Mouse (Mus musculus): ENCODE data around the gene Klf13. TPM values are rescaled to one million over a fixed set of nuclear protein-coding genes. Genes with fewer than 3 reads are reported as not detected.

Klf13 gene
- polyA plus RNA-seq, 1 experiment: 56.5 TPM

GRCm38 (mm10) chr7:63908496-63909285 lies 30.0 kb downstream of the Klf13 start:
- TF ChIP-seq GATA1 (IDR thresholded peaks at IDR 0.05; ENCODE audit: low read length): no peak

DNA sequence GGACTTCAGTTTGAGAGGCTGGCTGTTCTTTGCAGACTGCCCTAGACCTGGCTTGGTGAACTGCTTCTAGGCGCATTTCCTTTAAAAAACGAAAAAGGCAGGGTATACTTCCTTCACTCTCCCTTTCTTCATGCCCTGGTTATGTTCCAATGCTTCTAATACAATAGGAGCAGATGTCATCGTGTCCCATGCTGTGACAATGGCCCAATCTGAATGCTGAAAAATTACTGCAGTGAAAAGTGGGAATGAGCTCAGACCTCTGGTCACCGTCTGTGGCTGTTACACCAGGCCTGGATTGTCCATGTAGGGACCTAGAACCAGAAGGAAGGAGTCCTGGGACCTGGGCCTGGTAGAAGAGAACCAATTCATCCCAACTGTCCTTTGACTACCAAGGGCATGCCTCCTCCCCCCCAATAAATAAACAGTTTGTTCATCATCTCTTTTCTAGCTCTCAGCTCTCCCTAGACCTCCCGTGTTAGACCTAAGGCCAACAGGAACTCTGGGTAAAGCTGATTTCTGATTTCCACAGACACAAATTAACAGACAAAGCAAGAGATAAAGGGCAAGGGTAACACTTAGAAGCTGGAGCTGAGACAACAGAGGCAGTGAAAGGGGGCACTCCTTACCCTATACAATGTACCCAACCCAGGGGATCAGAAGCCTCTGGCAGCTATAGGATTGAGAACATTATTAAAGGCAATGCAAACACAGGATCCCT lies 30.8 kb downstream of the Klf13 start:
- no peak for TF ChIP-seq GATA1 (IDR thresholded peaks at IDR 0.05; ENCODE audit: low read length)

DNA sequence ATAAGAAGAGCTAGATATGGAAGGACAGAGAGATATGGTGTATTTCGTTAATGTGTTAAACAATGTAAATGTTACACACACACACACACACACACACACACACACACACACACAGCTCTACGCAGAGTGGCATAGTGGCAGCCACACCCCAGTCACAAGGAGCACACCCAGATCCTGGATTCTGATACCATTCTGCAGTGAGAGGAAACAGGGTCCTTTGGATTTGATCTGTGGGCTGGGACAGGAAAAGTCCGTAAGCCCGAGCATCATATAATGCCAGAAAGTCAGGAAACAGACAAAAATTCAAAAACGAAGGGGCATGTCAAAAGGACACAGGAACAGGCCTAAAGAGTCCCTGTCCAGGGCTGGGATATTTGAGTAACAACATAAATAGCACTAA lies 33.1 kb downstream of the Klf13 start:
- peak; percentile 21 for TF ChIP-seq GATA1 (IDR thresholded peaks at IDR 0.05; ENCODE audit: low read length)

DNA sequence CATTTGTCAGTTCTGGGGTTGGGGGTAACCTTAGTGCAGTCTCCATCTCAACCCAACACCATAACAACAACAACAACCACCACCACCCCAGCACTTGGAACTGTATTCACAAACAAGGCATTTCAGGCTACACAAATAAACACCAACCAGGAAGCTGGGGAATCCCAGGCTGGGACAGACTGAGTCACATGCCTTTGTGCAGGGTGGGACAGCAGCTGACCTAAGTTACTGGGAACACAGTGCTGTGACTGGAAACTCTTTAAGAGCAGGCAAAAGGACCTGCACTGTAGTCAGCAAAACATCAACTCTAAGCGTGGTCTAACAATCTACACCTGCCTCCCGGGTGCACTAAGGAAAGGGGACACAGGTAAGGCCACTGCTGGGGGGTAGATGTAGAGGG lies 33.5 kb downstream of the Klf13 start:
- no peak for TF ChIP-seq GATA1 (IDR thresholded peaks at IDR 0.05; ENCODE audit: low read length)

- TF ChIP-seq GATA1 (IDR thresholded peaks at IDR 0.05; ENCODE audit: low read length): no peak
These were observed 34.9 kb downstream of the Klf13 start for GRCm38 (mm10) chr7:63903635-63904380.

DNA sequence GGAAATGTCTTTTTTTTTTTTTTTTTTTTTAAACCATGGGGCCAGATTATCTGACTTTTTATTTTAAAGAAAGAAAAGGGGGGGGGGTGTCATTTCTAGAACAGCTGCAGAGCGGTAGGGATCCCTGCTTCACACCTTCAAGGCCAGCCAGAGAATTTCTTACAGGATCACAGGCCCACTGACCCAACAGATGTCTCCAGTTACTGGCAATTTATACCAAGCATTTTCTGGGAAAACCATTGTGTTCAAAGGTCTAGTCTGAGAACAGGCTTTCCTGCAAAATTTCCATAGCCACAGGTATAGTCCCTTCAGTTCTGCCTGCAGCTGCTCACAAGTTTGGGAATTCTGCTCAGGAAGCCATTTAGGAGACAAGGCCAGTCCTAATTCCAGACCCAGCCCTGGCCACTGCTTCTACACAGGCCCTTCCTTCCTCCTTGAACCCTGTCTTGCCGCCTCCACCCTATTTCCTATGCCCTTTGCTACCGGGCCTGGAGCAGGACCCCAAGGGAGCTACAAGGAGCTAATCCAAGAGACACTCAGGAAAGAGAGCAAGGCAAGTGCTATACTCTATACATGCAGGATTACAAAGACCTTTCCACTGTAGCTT lies 36.0 kb downstream of the Klf13 start:
- TF ChIP-seq GATA1 (IDR thresholded peaks at IDR 0.05; ENCODE audit: low read length): no peak

- no peak for TF ChIP-seq GATA1 (IDR thresholded peaks at IDR 0.05; ENCODE audit: low read length)
These were observed 36.8 kb downstream of the Klf13 start for GRCm38 (mm10) chr7:63901942-63902341.

GRCm38 (mm10) chr7:63901346-63901745 lies 37.4 kb downstream of the Klf13 start:
- TF ChIP-seq GATA1 (IDR thresholded peaks at IDR 0.05; ENCODE audit: low read length): no peak

DNA sequence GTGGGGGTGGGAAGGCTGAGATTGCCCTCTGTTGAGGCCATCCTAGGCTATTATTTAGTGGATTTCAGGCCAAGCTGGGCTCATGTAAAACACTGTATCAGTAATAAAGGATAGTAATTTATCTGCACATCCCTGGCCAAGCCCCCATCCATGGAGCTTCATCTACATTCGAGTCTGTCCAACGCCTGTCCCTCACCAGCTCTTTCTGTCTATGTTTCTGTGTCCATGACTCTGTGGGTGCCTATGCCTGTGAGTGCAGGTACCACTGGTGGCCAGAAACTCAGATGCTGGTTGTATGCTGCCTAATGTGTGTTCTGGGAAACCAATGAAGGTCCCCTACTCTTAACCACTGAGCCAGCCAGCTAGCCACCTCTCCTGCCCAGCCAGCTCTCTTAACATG lies 38.3 kb downstream of the Klf13 start:
- no peak for TF ChIP-seq GATA1 (IDR thresholded peaks at IDR 0.05; ENCODE audit: low read length)

DNA sequence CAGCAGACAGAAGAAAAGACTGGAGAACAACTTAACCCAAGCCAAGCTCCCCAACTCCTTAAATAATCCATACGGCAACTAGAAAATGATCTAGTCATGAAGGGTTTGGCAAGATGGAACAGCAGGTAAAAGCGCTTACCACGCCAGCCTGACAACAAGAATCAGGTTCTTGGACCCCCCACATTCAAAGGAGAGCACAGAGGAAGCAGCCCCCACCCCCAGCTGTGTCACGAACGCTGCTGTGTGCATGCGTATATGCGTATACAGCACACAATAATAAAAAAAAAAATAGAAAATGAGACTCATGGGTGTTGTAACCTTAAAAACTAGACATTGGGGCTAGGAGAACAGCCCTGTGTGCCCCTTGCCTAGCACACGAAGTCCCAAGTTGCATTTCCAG lies 38.8 kb downstream of the Klf13 start:
- no peak for TF ChIP-seq GATA1 (IDR thresholded peaks at IDR 0.05; ENCODE audit: low read length)

DNA sequence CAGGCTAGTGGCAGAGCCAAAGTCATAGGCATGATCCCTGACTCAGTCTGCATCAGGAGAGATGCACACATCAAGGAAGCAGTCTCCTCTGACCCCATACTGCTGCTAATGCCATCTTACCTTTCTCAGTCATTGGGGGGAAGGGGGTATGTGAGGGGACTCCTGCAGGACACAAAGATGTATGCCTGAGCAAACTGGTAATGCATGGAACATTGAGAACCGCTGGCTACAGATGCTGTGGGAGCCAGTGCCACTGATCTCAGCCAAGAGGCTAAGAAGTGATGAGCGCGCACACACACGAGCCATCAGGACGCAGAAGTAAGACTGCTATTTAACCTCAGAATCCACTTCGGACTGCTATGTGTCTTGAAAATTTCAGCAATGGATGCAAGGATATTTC lies 40.5 kb downstream of the Klf13 start:
- TF ChIP-seq GATA1 (IDR thresholded peaks at IDR 0.05; ENCODE audit: low read length): no peak

DNA sequence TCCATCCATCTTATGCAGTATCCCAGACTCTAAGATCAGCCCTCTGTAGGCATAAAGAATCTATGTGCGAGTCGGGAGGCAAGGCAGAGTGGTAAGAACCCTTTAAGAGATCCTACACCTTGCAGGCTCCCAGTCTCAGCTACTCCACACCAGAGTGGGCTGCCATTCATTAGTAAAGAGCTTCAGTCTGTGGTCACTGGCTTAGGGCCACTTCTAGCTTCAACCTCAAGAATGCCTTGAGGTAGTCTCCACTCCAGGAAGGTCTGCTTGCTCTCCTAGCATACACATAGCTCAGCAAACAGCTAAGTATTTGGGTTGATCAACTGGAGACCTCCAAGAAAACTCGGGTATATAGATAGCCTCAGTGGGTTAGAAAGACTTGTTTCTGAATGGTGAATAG lies 41.1 kb downstream of the Klf13 start:
- no peak for TF ChIP-seq GATA1 (IDR thresholded peaks at IDR 0.05; ENCODE audit: low read length)

- TF ChIP-seq GATA1 (IDR thresholded peaks at IDR 0.05; ENCODE audit: low read length): peak; percentile 76
These were observed 41.7 kb downstream of the Klf13 start for GRCm38 (mm10) chr7:63896968-63897468.

DNA sequence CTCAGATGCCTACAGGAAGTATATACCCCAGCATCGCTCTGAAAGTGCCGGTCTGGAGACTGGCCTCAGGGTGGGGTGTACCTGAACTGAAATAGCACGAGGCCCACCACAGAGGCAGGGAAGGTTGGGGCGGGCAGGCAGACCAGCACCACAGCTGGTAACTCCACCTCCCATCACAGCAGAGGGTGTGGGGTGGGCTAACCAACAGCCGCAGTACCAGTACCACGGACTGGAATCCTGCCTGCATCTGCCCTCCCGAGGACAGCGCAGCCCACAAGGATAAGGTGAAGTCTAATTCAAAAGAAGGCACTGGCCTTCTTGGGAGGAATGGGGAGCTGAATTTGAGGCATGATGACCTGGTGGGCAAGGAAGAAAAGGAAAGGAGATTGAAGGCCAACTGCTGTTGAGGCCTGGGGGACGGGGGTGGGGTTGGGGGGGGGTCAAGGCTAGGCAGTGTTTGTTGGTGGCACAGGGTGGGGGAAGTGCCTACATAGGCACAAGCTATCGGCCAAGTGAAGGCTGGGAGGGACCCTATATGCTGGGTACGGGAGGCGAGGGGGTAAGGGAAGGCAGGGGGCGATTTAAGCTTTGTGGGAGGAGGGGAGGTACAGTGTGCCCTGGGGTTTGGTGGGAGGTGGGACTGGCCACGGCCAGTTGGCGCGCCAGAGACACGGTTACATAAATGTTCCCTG lies 42.3 kb downstream of the Klf13 start:
- TF ChIP-seq GATA1 (IDR thresholded peaks at IDR 0.05; ENCODE audit: low read length): no peak

GRCm38 (mm10) chr7:63895223-63895622 lies 43.5 kb downstream of the Klf13 start:
- TF ChIP-seq GATA1 (IDR thresholded peaks at IDR 0.05; ENCODE audit: low read length): no peak
